Mouse (Mus musculus) mature B cell (primary cell): ENCODE data around the gene Scamp1.

Source experiments
- in situ Hi-C: fragments of 300-500 bp; cut with MboI; formaldehyde crosslinking; loops from 2 replicates; pipeline ENCODE4 v1.14.3; 2019

Gene Scamp1

GRCm38 (mm10) chr13:94177148-94177547 lies 108.5 kb downstream of the Scamp1 start:
- in situ Hi-C loops: no loop called here

- in situ Hi-C loops: no loop called here
Measured at GRCm38 (mm10) chr13:94175379-94176050, 110.1 kb downstream of the Scamp1 start.

GRCm38 (mm10) chr13:94174577-94175279 lies 110.9 kb downstream of the Scamp1 start:
- in situ Hi-C loops: no loop called here

- in situ Hi-C loops: no loop called here
Measured at GRCm38 (mm10) chr13:94173633-94174576, 111.8 kb downstream of the Scamp1 start.

GRCm38 (mm10) chr13:94172533-94173310 lies 112.9 kb downstream of the Scamp1 start:
- in situ Hi-C loops: no loop called here

GRCm38 (mm10) chr13:94171612-94172011 lies 114.0 kb downstream of the Scamp1 start:
- in situ Hi-C loops: no loop called here

- in situ Hi-C loops: no loop called here
Measured at GRCm38 (mm10) chr13:94169325-94169916, 116.2 kb downstream of the Scamp1 start.

- in situ Hi-C loops: no loop called here
Measured at GRCm38 (mm10) chr13:94168319-94168718, 117.3 kb downstream of the Scamp1 start.

- in situ Hi-C loops: no loop called here
Measured at GRCm38 (mm10) chr13:94164501-94164900, 121.2 kb downstream of the Scamp1 start.

- in situ Hi-C loops: no loop called here
Measured at GRCm38 (mm10) chr13:94159478-94160220, 126.0 kb downstream of the Scamp1 start.

GRCm38 (mm10) chr13:94158864-94159477 lies 126.7 kb downstream of the Scamp1 start:
- in situ Hi-C loops: no loop called here

GRCm38 (mm10) chr13:94155657-94156429 lies 129.8 kb downstream of the Scamp1 start:
- in situ Hi-C loops: no loop called here

- in situ Hi-C loops: no loop called here
Measured at GRCm38 (mm10) chr13:94154512-94155296, 131.0 kb downstream of the Scamp1 start.

GRCm38 (mm10) chr13:94153658-94154057 lies 132.0 kb downstream of the Scamp1 start:
- in situ Hi-C loops: no loop called here

GRCm38 (mm10) chr13:94152836-94153235 lies 132.8 kb downstream of the Scamp1 start:
- in situ Hi-C loops: no loop called here
